Mouse (Mus musculus): ENCODE results near the gene Ficd. TPM values are rescaled to one million over a fixed set of nuclear protein-coding genes. Genes with fewer than 3 reads are reported as not detected.
"Not testable (repeated sequence)": the region's sequence is repeated elsewhere in the genome, so short reads cannot be mapped to it uniquely, and the experiment has no call there.

Ficd gene
- total RNA-seq, 2 experiments from 2014 or later: 0.77 to 1.6 TPM

DNA sequence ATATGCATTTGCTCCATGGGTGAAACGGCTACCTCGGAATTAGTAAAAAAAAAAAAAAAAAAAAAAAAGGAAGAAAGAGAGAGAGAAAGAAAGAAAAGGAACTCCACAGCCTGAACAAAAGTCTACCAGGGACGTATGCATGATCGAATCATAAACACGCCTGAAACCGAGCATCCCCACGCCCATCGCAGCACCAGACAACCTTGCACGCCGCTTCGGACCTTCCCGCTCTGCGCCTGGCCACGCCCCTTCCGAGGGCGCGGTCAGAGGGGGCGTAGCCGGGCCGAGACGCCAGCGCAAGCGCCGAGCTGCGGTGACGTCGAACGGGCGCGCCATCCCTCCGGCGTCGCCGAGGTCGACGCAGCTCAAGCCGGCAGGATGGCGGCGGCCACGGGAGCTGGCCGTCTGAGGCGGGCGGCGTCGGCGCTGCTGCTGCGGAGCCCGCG lies 36.9 kb downstream of the Ficd start, which contains the start of the genes Sart3 and Iscu:
TSS of gene Sart3 (minus strand) at position 61 of the 446 bp plus-strand sequence.
TSS of gene Iscu (plus strand) at position 299 of the 446 bp plus-strand sequence.
- ATAC-seq (replicated peaks; ENCODE audit: poor library complexity, severe bottlenecking): peak; percentile 59

DNA sequence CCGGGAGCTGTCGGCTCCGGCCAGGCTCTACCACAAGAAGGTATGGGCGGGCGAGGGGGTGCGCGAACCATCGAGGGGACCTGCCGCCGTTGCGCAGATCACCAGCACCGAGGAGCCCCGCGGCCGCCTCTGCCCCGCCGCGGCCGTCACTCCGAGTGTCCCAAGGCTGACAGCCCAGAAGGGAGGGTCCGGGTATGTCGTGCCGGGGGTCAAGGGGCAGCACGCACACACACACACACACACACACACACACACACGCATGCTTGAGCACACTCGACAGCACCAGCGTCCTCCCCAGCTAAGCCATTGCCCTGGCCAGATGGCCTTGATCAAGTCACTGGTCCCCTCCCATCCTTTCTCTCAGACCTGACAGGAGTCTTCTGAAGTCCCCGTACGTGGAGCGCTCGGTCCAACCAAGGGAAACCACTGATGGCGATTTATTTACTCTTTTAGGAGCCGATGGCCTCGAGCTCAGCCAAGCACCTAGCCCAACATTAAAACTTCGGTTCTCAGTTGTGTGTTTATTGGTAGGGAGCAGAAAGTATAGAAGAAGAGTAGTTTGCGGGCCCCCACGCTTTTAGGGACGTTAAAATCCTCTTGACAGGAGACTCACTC lies 37.4 kb downstream of the Ficd start:
- ATAC-seq (replicated peaks; ENCODE audit: poor library complexity, severe bottlenecking): no peak

DNA sequence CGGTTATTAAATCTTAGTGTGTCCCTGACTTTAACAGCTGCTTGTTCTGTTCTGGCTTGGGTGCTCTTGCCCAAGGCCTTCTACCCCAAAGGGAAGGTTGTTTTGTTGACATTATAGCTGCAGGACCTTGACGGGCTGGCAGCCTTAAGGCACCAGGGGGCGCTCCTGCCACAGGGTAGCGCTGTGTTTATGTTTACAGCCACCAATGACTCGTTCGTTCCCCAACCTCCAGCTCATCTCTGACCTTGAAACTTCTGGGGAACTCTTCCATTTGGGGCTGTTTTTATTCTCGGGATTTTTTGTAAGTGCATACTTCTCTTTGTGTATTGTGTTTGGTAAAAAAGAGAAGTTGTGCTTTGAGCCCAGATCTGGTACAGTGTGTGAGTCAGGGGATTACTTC lies 38.1 kb downstream of the Ficd start:
- peak; percentile 38 for ATAC-seq (replicated peaks; ENCODE audit: poor library complexity, severe bottlenecking)

GRCm38 (mm10) chr5:113775585-113775984 lies 40.0 kb downstream of the Ficd start:
- ATAC-seq (replicated peaks; ENCODE audit: poor library complexity, severe bottlenecking): no peak

GRCm38 (mm10) chr5:113776128-113776895 lies 40.7 kb downstream of the Ficd start:
- ATAC-seq (replicated peaks; ENCODE audit: poor library complexity, severe bottlenecking): peak; percentile 33

GRCm38 (mm10) chr5:113776896-113777226 lies 41.3 kb downstream of the Ficd start:
- peak; percentile 64 for ATAC-seq (replicated peaks; ENCODE audit: poor library complexity, severe bottlenecking)

DNA sequence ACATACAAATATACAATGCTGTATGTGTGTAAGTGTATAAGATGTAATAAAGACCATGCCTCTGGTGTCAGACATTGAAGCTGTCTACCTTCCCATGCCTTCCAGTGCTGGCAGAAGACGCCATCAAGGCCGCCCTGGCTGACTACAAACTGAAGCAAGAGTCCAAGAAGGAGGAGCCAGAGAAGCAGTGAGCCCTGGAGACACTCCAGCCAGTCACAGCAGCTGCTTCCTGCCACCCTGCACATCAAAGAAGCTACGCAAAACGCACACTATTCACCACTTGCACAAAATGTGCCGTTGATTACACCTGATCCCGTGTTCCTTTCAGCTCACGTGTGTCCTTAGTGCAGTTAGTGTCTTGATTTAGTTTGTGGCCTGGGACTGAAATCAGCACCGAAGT lies 42.1 kb downstream of the Ficd start:
- not testable (repeated sequence) for ATAC-seq (replicated peaks; ENCODE audit: poor library complexity, severe bottlenecking)

GRCm38 (mm10) chr5:113779569-113779968 lies 44.0 kb downstream of the Ficd start:
- no peak for ATAC-seq (replicated peaks; ENCODE audit: poor library complexity, severe bottlenecking)

- no peak for ATAC-seq (replicated peaks; ENCODE audit: poor library complexity, severe bottlenecking)
Observed at GRCm38 (mm10) chr5:113780082-113780752, 44.6 kb downstream of the Ficd start.

GRCm38 (mm10) chr5:113780763-113781162 lies 45.2 kb downstream of the Ficd start:
- no peak for ATAC-seq (replicated peaks; ENCODE audit: poor library complexity, severe bottlenecking)

DNA sequence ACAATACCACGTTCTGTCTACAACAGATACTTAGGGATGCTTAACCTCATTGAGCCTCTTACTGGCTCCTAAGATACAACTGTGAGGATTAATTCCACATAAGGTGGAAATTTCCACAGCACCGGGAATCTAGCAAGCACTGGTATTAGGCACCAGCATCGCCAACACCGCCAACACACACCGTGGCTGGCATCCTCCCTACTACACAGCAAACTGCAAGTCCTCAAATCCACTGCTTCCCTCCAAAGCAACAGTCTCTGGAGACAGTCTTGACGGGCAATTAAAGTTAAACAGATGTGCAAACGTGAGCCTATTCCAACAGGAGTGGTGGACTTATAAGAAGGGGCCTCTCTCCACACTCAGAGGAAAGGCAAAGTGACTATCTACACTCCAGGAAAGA lies 45.7 kb downstream of the Ficd start:
- ATAC-seq (replicated peaks; ENCODE audit: poor library complexity, severe bottlenecking): no peak

DNA sequence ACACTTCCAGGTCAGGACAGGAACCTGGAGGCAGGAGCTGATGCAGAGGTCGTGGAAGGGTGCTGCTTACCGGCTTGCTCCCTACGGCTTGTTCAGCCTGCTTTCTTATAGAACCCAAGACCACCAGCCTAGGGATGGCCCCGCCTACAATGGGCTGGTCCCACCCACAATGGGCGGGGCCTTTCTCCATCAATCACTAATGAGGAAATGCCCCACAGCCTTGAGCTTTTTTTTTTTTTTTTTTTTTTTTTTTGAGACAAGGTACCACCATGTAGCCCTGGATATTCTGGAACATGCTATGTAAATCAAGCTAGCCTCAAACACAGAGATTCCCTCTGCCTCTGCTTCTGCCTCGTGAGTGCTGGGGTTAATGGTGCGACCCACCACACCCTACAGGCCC lies 46.3 kb downstream of the Ficd start:
- ATAC-seq (replicated peaks; ENCODE audit: poor library complexity, severe bottlenecking): no peak

- no peak for ATAC-seq (replicated peaks; ENCODE audit: poor library complexity, severe bottlenecking)
Observed at GRCm38 (mm10) chr5:113782624-113783023, 47.0 kb downstream of the Ficd start.

DNA sequence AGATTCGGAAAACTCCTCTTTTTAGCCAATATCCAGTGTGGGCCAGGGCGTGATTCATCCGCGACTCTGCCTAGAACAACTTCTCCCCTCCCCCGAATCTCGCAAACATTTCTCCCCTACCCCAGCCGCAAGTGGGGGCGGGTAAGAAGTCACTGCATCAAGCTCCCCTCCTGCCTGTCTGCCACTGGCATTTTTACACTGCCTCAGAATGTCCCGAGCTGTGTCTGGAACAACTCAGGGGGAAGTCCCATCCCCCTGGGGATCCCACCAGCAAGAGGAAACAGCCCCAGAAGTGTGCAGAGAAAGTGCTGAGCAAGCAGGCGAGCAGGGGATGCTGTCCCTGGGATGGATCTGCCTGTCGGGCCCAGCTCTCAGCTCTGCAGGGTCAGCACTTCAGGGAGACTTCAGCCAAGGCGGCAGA lies 48.0 kb downstream of the Ficd start:
- ATAC-seq (replicated peaks; ENCODE audit: poor library complexity, severe bottlenecking): no peak

- not testable (repeated sequence) for ATAC-seq (replicated peaks; ENCODE audit: poor library complexity, severe bottlenecking)
Observed at GRCm38 (mm10) chr5:113784104-113784503, 48.5 kb downstream of the Ficd start.

DNA sequence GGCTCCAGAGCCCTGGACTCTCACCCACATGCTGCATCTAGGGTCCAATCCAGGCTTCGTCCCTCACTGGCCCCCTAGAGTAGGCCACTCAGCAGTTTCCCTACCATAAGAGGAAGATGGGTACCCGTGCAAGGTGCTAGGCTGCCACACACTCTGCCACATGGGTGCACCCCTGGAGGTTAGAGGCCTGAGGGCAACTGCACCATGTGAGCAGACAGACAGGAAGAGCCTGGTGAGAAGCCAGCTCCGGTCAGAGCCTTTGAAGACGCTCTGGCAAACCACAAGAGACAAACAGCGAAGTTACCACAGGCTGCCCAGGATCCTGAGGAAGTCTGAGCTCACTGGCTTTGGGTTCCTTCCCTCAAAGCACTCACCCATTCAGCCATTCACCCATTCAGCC lies 51.4 kb downstream of the Ficd start:
- ATAC-seq (replicated peaks; ENCODE audit: poor library complexity, severe bottlenecking): peak; percentile 90

DNA sequence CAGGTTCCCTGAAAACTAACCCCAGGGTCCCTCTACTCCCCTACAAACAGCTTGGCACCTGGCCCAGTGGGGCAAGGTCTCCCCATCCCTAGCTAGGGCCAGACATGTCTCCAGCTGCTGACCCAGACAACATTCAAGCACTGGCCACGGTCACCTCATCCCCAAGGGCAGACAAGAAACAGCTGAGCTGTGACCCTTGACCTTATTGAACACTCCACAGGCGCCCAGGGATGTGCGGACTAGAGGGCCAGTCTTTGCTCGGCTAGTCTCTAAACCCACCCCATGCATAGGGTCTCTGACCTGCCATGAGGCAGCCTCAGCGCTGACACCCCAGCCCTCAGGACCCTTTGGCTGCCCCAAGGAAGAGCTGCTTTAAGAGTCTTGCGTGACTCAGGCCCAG lies 53.0 kb downstream of the Ficd start:
- ATAC-seq (replicated peaks; ENCODE audit: poor library complexity, severe bottlenecking): no peak

DNA sequence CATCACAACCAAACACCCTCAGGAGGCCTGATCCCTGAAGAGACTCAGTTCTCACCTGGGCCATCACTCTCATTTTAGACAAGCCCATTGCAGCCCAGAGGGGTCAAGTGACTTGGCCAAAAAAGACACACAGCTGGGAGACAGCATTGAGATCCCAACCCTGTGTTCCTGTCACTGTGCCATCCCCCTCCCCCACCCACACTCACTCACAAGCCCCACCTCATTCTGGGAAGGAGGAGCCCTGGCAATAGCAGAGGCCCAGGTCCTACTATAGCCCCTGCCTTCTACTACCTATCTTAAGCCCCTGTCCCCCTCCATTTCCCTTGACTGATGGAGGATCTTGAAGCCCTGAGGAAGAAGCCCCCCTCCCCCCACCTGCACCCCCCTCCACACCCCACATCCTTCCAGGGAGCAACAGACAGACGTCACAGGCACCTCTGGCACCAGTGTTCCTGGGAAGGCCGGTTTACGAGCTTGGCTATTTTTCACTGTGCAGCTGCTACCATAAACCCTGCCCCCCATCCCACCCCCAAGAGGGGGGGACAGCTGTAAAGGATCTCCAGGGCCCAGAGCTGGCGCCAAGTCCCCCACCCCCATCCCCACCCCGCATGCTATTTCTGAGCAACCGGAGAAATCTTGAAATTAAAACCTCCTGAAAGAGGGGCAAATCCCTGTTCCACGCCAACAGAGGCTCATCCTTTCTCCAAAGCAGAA lies 53.6 kb downstream of the Ficd start:
- no peak for ATAC-seq (replicated peaks; ENCODE audit: poor library complexity, severe bottlenecking)
